Mouse (Mus musculus) lung, postnatal 10 days (tissue): ENCODE measurements at regions not wholly inside any gene's neighbourhood (a gene's known extent, or its start where the extent isn't known, plus 50 kb on each side); places are given as distances from the start of the nearest gene placed in this dataset.
A peak's percentile ranks its signal among the peaks of the same experiment; 100 is the strongest.

Experiments
- DNase-seq: peaks from one replicate; pipeline ENCODE4 v3.0.0; 2021

DNA sequence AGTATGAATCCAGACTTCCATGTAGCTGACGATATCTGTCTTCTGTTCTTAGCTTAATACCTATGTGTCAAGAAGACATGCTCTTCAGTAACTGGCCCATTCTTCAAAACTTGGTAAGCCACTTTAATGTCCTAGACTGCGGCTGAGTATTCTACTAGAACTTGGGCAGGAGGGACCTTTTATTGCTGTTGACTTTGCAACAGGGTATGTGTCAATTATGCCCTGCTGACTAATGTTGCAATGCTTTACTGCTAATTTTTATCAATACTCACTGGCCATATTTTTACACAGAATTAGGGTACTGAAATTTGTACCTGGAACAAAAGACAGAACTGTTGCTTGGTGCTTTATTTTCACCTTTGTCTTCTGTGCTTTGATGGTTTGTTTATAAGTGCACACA, 746.9 kb downstream of the Ppargc1a start:
- no peak for DNase-seq

DNA sequence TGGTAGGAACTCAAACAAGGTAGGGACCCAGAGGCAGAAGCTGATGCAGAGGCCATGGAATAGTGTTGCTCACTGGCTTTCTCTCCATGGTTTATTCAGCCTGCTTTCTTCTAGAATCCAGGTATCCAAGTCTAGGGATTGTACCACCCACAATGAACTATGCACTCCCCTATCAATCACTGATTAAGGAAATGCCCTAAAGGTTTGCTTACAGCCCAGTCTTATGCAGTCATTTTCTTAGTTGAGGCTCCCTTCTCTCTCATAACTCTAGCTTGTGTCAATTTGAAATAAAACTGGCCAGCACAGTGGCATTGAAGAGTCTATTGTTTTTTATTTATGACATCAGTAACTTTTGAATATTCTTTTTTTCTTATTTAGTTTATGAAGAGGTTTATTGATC, 747.6 kb downstream of the Ppargc1a start:
- DNase-seq = no peak

DNA sequence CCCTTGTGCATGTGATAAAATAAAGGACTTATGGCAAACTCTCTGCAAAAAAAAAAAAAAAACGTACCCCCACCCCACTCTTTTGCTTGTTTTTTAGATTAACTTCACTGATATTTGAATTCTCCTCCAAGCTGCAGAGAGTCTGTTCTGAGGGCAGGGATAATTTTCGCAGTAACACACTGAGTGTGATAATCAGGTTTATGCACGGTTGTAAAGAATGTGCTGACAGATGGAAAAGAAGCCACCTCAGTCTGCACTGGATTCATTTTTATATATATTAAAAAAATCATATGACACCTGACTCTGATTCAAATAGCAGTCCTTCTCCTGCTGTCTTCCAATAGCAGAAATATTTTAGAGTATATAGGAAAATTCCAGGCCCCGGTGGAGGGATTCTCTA, 736.5 kb upstream of the Adgra3 start:
- DNase-seq = no peak

DNA sequence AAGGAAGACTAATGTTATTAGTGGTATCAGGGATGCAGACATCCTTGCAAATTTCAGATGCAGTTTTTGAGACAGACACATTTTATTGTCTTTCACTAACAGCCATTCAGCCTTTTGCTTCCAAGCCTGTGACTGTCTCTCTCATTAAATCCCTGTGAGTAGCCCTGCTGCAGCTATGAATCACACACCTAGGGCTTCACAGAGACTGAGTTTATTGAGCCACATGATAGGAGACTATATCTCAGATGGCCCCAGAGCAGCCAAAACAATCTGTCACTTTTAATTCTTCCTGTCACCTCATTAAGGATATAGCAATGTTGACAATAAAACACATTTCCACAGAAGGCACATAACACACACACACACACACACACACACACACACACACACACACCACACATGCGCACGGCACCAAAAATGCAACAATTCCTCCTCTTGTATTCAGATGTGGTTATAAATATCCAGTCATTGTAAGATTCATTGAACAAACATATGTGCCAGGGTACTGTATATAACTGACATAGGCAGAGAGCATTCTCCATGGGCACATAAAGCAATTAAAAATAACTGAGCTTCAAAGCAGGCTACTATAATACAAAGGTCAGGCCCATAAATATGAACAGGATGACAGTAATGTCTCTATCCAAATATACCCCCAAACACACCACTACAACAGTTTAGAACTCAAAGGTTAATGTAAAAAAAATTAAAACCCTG, 735.8 kb upstream of the Adgra3 start:
- DNase-seq = no peak

DNA sequence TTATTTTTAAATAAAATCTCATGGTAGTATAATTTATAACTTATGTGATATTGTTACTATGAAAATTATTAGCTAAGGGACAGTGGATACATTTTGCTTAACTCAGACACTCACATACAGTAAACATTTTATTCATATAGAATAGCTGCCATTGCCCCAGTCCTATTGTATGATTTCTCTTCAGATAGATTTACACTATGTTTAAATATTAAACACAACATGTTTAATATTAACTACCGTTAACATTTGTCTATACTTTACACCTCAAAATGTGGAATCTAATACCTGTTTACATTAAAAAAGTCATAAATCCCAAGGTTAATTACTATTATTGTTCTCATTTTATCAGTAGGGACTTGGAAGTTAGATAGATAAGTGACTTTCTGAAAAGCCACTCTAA, 734.8 kb upstream of the Adgra3 start:
- no peak for DNase-seq

DNA sequence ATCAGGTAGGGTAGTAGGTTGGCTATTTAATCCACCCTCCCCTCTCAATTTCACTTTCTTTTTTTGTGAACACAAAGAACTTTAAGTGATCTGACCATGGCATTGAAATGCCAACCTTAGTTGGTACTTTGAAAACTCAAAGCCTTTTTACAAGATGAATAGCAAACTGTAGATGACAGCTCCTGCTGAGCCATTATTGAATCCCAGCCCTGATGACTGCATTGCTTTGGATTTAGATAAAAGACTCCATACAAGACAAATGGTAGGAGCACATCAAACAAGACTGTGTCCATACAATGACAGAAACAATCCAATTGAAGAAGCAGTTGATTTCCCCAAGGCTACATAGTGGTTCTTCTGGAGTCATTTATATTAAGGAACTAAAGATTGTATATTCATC, 726.5 kb upstream of the Adgra3 start:
- no peak for DNase-seq

DNA sequence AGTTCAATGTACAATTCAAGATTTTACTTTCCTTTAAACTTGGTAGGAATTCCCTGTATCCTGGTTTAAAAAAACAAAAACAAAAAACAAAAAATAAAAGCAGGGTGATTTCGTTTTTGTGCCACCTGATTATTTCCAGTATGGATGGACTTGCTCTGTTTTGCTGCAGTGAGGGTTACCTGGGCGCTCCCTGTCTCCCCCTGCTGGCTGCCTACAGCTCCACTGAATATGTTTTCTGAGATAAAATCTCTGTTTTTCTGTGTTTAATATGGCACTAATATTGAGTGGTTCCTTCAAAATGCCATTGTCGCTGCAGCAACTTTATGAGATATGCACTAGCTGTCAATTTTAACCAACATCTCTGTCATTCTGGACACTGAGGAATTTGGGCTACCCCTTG, 720.3 kb upstream of the Adgra3 start:
- no peak for DNase-seq

DNA sequence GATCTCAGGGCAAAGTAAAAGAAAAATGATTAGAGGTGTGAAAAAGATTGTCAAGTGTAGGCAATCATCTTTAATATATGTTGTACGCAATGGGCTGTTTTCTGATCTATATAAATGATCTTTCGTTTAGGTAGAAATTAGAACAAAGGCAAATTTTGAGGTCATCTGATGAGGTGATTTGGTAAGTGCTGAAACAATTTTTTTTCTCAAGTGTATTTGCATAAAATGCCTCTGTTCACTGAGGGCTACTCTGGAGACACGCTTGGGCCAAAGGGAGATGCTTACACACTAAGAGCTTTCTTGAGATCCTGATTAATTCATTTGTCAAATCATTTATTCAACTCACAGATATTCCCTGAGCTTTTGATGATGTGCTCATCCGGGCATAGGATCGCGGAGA, 719.4 kb upstream of the Adgra3 start:
- DNase-seq = no peak

DNA sequence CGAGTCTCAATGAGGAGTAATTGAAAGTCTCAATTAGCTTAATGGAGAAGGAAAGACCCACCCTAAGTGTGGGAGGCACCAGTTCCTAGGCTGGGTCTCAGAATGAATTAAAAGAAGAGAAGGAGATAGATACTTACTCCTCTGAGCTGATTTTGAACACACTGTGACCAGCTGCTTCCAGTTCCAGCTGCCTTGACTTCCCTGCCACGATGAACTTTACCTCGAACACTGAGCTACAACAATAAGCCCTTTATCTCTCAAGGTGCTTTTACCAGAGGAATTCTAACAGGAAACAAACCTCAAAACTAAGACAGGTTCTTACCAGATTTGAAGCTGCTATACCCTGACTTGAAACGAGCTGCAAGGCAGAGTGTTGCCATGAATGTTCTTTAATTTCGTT, 703.5 kb upstream of the Adgra3 start:
- no peak for DNase-seq

DNA sequence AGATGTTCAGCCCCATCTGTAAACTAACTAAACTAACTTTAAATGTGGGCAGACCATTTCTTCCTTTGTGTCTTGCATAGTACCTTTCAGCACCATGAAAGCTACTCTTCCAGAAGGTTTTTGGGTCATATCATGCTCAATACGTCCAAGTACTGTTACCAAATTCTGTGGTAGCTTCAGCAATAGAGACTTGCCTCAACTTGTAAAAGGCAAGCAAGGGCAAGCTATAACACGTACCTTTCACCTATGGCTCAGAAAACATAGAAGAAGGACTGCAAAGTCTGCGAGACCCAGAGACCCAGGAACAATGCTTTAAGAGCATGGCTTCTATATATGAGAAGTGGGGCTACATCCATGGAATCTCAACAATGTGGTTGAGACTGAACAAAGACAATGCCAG, 701.6 kb upstream of the Adgra3 start:
- no peak for DNase-seq

DNA sequence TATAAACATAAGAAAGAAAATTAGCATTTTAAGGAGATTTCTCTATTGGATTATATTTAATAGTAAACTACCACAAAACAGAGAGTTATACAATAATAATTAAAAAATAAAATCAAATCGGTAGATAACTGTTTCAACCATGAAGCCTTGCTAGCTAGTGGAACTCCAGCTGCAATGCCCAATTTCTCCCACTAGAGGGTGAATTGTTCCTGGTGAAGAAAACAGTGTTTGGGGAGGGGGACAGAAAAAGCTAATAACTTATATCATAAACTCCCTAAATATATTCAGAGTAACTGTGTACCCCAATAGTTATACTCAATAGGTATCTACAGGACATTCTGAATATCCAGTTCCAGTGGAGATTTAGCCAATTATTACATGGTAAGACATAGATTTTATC, 694.0 kb upstream of the Adgra3 start:
- peak; percentile 23 for DNase-seq

DNA sequence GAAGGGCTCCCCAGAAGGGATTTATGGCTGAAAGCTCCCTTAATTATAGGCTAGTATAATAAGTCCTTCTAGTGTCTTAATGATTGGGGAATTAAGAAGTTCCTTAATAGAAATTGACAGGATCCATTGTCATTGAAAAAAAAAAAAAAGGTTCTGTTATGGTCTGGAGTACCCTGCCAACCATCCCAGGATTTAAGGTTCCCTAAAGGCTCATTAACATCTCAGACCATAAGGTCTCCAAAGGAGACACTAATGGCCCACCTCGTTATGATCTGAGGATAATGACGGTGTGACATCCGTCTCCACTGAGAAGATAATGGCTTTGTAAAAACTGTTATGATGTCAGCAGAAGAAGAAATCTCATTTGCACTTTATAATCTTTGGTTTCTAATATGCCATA, 692.6 kb upstream of the Adgra3 start:
- DNase-seq = no peak

DNA sequence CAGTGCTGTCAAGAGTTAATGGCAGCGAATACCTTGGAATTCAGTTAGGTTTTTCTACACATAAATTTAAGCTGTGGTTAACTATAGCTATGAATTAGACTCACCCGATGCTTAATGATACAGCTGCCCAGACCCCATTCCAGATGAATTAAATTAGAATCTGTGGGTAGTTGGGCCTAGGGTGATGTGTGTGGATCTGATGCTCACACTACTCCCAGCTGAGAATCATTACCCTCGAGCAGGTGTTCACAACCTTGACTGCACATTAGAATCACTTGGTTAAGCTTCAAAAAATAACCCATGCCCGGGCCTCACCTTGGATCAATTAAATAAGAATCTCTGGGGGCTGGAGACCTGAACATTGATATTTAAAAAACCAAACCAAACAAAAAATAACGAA, 684.2 kb upstream of the Adgra3 start:
- DNase-seq = no peak

DNA sequence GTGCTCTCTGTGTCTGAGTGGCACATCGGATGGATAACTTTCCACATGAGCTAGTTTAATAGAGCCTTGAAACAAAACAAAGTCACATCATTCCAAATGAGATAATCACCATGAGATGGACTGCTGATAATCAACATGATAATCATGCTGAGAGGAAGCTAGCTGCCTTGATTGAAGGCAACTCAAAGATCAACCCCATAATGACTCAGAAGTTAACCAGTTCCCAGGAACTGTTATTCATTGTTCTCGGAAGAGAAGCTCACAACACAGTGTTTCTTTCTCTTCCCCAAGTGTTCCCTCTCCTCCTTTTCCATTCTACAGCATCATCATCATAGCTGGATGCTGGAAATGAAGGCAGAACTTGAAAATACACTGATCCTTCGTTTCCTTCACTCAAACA, 674.9 kb upstream of the Adgra3 start:
- DNase-seq = no peak

DNA sequence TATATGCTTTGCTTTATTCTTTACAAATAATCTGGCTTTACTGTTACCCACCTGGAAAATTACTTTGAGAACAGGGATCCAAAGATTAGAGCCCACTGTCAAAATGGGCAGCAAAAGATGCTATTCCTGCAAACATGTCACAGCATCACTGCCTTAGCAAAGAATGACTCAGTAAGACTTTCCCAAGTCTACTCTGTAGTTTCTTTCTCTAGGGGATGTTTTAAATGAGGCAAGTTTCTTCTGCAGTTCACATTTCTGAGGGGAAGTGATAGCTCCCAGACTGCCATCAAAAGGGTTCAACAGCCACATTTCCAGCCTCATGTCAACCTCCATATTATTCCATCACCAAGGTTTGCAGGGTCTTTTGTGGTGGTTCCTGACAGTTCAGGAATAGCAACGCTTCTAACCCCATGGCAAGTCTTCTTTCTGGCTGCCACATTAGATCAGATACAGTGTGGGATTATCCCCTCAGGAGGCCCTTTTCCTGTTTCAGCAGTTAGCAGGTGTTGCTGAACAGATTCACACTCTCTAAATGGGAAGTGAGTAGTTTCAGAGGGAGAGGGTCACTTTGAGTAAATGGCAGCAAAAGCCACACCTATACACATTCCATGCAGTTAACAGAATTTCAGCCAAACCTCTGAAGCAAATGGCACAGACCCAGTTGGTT, 669.7 kb upstream of the Adgra3 start:
- no peak for DNase-seq

DNA sequence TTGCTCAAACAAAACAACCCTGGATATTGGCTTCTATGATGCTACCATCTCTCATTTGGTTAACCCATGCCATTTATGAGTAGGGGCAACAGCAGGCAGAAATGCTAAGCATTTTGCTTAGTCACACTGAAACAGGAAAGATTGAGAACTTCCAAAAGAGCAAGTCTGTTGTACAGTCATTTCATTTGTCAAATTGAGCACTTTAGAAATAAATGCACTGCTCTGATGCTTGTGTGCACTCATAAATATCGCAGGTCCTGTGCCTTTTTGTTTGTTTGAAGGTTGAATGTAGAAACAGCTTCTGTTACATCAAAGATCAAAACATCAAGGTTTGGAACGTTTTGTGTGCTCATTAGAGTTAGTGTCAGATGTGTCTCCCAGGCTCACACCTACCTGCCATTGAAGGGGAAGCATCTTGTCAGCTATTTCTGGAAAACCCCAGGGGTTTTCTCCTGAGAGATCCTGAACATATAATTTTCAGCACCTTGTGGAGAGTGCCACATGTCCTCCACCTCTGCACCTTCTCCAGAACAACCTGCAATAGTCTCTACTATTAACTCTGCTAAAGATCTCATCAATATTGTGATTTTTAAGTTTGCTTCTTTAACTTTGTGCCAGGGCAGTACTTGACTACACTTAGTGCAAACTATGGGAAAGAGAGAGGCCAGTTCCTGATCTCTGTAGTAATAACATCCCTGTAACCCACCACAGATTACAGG, 648.3 kb upstream of the Adgra3 start:
- no peak for DNase-seq

DNA sequence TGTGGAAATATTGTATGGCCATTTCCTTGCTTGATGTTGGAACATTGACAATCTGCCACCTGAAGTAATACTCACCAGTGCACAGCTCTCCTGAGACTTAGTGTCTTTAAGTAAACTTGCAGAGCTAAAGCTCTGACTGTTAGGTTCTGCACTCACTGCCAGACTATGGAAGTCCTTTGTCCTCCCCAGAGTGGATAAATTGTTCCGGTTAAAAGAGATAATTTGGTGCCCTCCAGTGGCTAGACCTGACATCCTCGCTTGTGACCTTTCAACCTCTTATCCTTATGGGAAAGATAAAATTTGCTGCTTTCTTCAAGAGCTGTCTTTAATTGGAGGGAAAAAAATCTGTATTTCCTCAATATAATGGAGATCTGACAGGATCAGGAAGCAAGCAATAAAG, 639.3 kb upstream of the Adgra3 start:
- no peak for DNase-seq

DNA sequence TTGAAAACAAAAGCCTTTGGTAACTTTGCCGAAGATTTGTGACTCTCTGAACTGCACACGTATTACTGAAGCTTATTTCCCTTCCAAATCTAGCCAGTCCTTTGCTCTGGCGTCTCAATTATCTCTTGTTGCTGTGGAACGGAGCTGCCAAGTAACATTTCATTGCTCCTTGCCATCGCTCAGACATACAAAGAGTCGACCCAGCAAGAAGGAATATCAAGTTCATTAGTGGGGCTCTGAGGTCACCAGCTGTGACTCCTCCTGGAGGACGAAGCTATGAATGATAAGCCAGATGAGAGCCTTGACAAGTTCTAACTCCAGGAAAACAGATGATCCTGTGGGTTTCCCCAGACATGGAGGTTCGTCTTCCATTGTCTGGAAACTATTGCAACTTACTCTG, 638.8 kb upstream of the Adgra3 start:
- no peak for DNase-seq

DNA sequence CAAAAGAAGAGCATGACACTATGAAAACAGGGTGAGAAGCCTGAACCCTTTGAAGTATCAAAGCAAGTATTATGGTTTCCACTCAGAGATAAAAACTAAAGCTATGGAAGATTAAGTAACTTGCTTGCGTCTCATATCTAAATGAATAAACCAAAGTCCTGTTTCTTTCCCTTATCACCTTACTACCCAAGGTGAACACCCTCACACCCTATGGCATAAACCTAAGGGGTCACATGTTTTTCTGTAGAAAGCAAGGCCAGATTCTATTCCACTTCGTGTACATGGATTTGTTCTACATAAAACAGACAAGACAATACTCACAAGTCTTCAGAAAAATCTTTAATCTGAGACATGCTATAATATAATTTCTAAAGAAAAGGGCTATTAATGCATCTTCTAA, 629.6 kb upstream of the Adgra3 start:
- DNase-seq = no peak

DNA sequence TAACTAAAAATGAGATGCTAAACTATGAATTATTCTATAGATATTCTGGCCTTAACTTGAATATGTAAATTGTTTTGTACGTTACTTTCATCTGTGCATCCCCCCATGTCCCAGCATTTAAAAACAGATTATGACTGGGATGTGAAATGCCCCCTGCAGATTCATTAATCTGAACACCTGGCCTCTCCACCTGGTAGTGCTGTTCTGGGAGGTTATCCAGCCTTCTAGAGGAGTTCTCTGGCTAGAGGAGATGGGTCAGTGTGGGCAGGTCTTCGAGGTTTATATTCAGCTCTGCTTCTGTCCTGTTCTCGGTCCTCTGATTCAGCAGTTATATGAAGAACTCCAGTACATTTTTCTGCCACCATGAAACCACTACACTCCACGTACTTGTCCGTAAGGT, 625.2 kb upstream of the Adgra3 start:
- no peak for DNase-seq

DNA sequence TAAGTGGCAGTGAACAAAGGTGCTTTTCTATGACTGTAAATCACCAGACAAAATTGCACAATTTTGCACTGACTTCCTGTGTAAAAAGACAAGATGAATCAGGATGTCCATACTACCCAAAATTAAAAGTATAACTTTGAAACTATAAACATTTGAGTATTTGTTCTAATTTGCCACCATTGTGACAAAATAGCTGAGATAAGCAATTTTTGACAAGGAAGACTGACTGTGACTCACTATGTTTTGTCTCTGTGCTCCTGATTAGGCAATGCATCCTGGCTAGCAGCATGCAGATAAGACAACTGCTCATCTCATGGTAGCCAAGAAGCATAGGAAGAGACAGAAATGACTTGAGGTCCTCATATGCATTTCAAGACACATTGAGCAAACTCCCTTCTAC, 577.7 kb upstream of the Adgra3 start:
- DNase-seq = no peak

DNA sequence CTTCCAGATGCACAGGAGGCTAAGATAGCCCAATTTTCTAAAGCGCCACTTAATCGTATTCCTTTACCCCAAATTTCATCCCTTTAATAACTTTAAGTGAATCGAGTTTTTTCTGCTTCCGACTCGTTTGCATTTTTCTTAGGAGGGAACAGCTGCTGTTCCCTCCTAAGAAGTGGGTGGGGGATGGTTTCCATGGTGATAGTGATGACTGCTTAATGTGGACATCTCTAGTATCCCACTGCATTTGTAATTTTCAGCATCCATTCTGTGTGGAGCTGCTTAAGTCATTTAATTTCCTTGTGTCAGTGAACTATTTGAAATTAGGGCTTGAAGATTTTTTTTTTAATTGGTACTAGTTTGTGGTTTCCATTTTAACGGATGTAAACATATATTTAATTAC, 567.8 kb upstream of the Adgra3 start:
- DNase-seq = no peak

DNA sequence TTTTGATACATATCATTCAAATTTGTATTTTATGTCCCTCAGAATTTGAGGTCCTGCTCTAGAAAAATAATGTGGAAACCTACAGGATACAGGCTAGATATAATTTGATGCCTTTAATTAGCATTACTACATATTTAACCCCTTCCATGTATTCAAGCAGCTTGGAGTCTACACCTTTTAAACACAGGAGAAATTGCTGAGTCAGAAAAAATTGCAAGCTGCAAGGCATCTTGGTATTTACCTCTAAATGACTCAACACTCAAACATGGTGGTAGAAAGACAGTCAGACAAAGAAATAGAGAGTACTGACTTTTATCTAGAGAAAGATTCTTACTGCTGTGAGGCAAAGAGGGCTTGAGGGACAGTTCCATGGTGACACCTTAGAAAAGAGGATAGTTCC, 565.4 kb upstream of the Adgra3 start:
- no peak for DNase-seq
